11 mouse cellular contexts compared by ENCODE assay signal in genomic region chr1:160149291-160149906, GRCm38 (mm10). TPM values are rescaled to one million over a fixed set of nuclear protein-coding genes. Genes with fewer than 3 reads are reported as not detected.
DNase-seq lines count a peak whose midpoint lies in the region; ATAC-seq lines count a peak whose summit lies in the region.
"Had no signal": no experiment of that assay in that cellular context is flagged by ENCODE, and none has a peak within 500 bp of the region (broad histone marks: within the 10 kb centered on the region; RNA-seq: fewer than 3 reads in every experiment).

No protein-coding gene starts in this region.

- no peak overlapping the region for H3K27ac ChIP-seq in forebrain, embryonic 15.5 days (replicated peaks)
- H3K27ac ChIP-seq in midbrain, embryonic 13.5 days, result peak overlapping the region; percentile 6; the same call in 1 of the 2 replicates

- H3K36me3 ChIP-seq in forebrain, embryonic 15.5 days, result no peaks in the 10 kb centered on the region
- no peaks in the 10 kb centered on the region for H3K36me3 ChIP-seq in midbrain, embryonic 13.5 days
- H3K36me3 ChIP-seq: G1E had no signal

- H3K4me2 ChIP-seq in forebrain, embryonic 15.5 days (replicated peaks), result no peak overlapping the region
- no peak overlapping the region for H3K4me2 ChIP-seq in midbrain, embryonic 13.5 days (replicated peaks)

- peaks cover 11% of the 10 kb centered on the region for H3K4me1 ChIP-seq in forebrain, embryonic 15.5 days
- peaks cover 7% of the 10 kb centered on the region; the same call in 1 of the 2 replicates for H3K4me1 ChIP-seq in midbrain, embryonic 13.5 days (replicated peaks)

- no peaks in the 10 kb centered on the region for H3K9me3 ChIP-seq in forebrain, embryonic 15.5 days
- H3K9me3 ChIP-seq in midbrain, embryonic 13.5 days, result no peaks in the 10 kb centered on the region
- H3K9me3 ChIP-seq: G1E had no signal

- H3K4me3 ChIP-seq in forebrain, embryonic 15.5 days, result no peak overlapping the region
- no peak overlapping the region for H3K4me3 ChIP-seq in midbrain, embryonic 13.5 days (replicated peaks)

- WGBS in forebrain, embryonic 15.5 days, result 57% methylated on average over 11 of the region's 11 CpGs
- 66% methylated on average over 11 of the region's 11 CpGs for WGBS in midbrain, embryonic 13.5 days

- peak; percentile 74 for DNase-seq in brain, adult 2 months (ENCODE audit: low read depth, low spot score)
- peak; percentile 37 to 63 for DNase-seq in layer of hippocampus, adult 18-20 months (ENCODE audit: low spot score in 2 of 2)
- DNase-seq in cerebellum, adult 18-20 months, result no peak
- no peak for DNase-seq in cerebellum, adult 8-10 months
- no peak for DNase-seq in urinary bladder, adult 2 months (ENCODE audit: low spot score)
- no peak for DNase-seq in cerebellum, postnatal 25 days

- ATAC-seq in forebrain, embryonic 15.5 days (replicated peaks), result peak; percentile 78
- peak; percentile 80 for ATAC-seq in midbrain, embryonic 13.5 days

- H3K27me3 ChIP-seq in forebrain, embryonic 15.5 days, result no peaks in the 10 kb centered on the region
- H3K27me3 ChIP-seq in midbrain, embryonic 13.5 days, result no peaks in the 10 kb centered on the region

- no peak overlapping the region for H3K9ac ChIP-seq in forebrain, embryonic 15.5 days (replicated peaks)
- H3K9ac ChIP-seq in midbrain, embryonic 13.5 days (replicated peaks), result no peak overlapping the region

RNA-seq across cellular contexts. Expression of gene Tnn, which starts 4.0 kb away (rescaled TPM):
- polyA plus RNA-seq in forebrain, embryonic 15.5 days (2015; fragmentation: Nextera tagmentation; extraction: Ambion mirVana), result 0.05 TPM in 1 of 2 replicates, not detected in the other
- under 1 TPM in 1 of 2 experiments, not detected in 1; 0.08 TPM for total RNA-seq in layer of hippocampus, adult 18-20 months (2021)
- polyA plus RNA-seq in midbrain, embryonic 13.5 days (2015; fragmentation: Nextera tagmentation; extraction: Ambion mirVana), result 0.04 TPM in 1 of 2 replicates, not detected in the other
- 0.17 and 0.19 TPM in 2 replicates for polyA plus RNA-seq in urinary bladder, adult 2 months (2012; rRNA removed)
- total RNA-seq: liver, adult 2 months; monocyte, adult 5-6 weeks had no signal
- polyA plus RNA-seq: G1E; liver, adult 2 months had no signal

RNA-seq across cellular contexts. Expression of gene Mrps14, which starts 45.6 kb away (rescaled TPM):
- polyA plus RNA-seq in forebrain, embryonic 15.5 days (2015; fragmentation: Nextera tagmentation; extraction: Ambion mirVana), result 178 and 182 TPM in 2 replicates
- 10 to 100 TPM; 68.8 to 73.8 TPM for total RNA-seq in layer of hippocampus, adult 18-20 months (2021)
- 181 and 191 TPM in 2 replicates for polyA plus RNA-seq in midbrain, embryonic 13.5 days (2015; fragmentation: Nextera tagmentation; extraction: Ambion mirVana)
- polyA plus RNA-seq in urinary bladder, adult 2 months (2012; rRNA removed), result 58.0 and 73.3 TPM in 2 replicates

Comparison
In these comparisons a context has a peak if more than half of its experiments do, and no peak if none do; other contexts are left out.
1. DNase-seq: peak in brain, adult 2 months (single experiment) and layer of hippocampus, adult 18-20 months (2 of 2); none in cerebellum, adult 18-20 months (0 of 2), cerebellum, adult 8-10 months (single experiment), urinary bladder, adult 2 months (single experiment) and cerebellum, postnatal 25 days (0 of 2).